Mouse (Mus musculus): Measurements from ENCODE around the gene Mog.

The Mog gene

DNA sequence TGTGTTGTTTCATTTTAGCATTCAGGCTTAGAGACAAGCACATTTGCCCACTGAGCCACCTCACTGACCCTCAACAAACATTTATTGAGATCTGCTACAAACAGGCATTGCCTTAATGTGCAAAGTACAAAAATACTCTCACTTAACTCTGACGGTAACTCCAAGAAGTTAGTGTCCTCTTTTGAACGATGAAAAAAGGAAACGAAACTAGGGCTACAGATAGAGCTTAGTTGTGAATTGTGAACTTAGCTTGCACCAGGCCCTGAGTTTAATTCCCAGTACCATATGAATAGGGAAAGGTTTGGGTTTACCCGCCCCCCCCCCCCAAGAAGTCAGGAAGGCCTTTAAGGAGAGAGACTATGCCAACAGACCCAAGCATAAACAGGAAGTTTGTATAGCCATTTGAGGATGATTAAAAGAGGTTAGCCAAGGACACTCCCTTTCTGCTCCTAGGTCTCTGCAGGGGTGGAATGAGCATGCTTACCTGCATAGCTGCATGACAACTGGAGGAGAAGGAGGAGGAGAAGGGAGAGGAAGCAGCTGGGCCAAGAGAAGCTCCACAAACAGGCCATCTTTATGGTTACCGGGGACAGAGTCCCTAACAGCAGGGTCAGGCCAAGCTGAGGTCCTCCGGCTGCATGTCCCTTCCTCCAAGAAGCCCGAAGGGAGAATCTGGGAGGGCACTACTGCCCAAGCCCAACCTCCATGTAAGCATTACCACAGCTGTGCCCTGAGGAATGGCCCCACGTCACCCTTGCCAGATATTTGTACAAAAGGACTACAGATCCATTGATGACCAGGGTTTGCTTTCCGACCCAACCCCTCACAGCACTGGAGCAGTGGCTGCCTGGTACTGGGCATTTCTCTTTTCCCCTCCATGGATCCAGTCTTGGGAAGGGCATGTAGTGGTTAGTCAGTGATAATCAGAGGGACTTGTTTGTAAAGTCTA, at the start of gene Mog:
Mog (minus strand) TSS at position 771 of the 949 bp plus-strand sequence.
- DNase-seq (ENCODE audit: low read depth, low spot score) = no peak

DNA sequence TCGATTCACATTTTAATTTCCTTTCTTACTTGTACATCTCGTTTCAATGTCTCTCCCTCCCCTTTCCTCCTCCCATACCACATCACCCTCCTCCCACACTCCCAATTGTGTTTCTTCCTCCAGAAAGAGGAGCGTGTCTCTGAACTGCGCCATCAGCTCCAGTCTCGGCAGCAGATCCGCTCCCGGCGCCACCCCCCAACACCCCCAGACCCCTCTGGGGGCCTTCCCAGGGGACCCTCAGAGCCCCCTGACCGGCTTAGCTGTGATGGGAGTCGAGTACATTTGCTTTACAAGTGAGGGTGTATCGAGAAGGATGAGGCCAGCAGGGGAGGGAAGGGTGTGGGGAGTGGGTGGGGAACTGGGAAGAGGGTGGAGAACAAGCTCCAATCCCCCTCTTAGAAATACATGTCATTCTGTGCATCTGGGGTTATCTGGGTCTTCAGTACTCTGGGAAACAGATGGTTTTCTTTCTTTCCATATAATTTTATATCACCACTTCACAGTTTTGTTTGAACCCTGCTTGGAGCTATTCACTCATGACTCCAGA, 49.6 kb upstream of the Mog start:
- no peak for DNase-seq (ENCODE audit: low read depth, low spot score)

DNA sequence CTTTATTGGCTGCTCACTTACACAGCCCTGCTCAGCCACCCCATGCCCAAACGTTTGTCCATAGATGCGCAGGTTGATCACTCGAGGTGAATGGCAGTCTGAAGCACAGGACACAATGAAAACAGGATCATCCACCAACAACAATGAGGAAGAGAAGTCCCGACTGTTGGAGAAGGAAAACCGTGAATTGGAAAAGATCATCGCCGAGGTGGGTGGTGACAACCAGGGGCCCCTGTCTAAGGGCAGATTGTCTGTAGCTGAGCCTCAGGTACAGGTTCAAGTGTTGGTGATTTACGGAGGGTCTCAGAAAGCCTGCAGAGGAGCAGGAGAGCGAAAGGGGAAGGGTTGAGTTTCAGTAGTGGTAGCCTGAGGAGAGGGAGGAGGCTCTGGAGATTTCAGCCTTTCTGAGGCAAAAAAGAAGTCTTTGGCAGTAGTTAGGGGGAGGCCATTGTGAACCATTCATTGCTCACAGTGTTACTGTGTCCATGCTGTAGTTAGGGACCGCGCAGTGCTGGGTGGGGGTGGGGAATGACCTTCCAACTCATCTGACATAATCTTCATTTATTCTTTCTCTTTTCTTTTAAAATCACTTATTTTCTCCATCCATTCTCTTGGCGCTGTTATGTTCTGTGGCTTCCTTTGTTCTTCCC, 49.0 kb upstream of the Mog start:
- no peak for DNase-seq (ENCODE audit: low read depth, low spot score)

DNA sequence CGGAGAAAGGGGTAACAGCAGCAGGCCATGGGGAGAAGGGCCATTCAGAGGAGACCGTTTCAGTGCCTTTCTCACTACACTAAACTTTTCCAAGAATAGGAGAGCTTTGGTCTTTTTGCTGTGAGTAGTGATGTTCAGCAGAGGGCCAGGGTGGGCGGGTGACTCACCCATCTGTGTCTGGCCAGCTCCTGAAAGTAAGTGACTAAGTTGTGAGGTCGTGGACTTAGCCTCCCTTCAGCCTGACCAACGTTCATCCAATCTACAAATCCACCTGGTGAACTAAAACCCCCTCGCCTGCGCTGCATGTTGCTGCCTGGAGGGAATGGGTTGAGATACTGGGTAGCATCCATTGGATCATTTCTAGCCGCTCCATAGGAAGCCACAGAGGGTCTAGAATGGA, 46.9 kb upstream of the Mog start:
- DNase-seq (ENCODE audit: low read depth, low spot score) = no peak

DNA sequence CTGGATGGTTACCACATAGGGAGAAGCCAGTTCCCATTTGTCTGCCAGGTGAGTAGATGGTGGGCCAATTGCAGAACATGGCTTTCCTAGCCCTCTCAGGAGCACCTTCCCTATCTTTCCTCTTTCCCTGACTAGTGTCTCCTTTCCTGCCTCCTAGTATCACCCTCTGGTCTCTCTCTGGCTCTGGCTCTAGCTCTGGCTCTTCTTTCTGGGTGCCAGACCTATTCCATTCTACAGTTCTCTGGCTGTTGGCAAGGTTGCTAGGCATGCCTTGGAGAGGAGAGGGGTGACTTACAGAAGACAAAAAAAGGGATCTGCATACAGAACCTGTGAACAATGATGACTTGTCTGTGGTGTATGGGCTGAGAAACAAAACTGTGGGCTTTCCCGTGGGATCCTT, 44.7 kb upstream of the Mog start:
- DNase-seq (ENCODE audit: low read depth, low spot score) = no peak

DNA sequence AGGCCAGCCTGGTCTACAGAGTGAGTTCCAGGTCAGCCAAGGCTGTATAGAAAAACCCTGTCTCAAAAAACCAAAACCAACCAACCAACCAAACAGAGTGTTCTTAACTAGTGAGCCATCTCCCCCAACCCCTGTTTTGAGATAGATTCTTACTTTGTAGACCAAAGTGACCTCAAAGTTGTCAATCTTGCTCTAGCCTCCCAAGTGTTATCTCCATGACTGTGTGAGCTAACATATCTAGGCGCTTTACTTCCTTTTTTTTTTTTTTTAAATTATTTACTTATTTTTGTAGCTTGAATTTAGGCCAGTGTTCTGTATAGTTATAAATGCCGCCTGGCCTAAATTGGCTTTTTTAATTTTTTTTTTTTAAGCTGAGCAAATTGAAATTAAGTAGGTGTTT, 42.8 kb upstream of the Mog start:
- DNase-seq (ENCODE audit: low read depth, low spot score) = no peak

DNA sequence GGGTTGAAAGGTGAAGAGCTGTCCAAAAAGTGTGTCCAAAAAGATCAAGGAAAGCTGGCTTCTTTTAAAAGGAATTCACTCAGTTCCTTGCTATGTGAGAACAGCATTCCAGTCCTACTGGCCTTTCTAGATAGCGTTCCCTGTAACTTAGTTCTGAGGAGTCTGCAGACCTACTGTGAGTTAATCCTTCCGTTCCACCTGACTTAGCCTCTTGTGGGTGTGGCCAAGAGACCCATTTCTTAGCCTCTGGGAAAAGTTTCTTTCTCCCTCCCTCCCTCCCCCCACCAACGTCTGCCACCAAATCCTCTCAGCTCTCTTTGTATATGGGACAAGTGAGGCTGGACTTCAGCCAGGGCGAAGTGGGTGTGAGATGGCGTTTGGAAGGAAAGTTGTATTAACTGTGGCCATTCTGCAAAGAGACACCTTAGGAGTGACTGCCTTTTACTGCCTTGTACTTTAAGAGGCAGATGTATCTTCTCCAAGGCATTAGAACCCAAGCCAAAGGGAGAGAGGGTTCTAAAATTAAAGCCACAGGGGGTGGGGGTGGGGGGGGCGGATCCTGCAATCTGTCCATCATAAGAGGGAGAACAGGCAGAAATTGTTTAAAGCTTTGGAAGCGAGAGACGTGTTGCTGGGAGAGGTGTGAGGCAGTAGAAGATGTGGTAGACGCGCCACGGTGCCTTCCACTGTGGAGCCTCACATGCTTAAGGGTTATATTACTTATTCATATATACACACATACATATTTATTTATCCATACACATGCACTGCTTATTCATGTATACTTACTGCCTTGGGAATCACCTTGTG, 40.7 kb upstream of the Mog start:
- no peak for DNase-seq (ENCODE audit: low read depth, low spot score)

- DNase-seq (ENCODE audit: low read depth, low spot score) = no peak
Measured at GRCm38 (mm10) chr17:37063063-37063462, 39.9 kb upstream of the Mog start.

GRCm38 (mm10) chr17:37062101-37062641, 39.0 kb upstream of the Mog start:
- no peak for DNase-seq (ENCODE audit: low read depth, low spot score)

DNA sequence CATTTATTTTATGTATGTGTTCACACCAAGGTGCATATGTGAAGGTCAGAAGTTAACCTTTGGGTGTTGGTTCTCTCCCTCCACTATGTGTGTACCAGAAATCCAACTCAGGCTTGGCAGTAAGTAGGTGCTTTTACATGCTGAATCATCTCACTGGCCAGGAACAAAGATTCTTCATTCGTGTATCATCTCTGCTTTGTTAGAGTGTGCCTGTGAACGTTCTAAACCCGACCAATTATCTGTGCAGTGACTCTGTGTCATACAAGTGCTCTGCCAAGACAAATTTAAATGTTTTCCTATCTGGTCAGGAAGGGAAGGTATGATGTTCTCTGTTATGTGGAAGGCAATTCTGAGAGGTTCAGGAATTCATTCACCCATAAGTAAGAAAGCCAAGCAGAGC, 38.2 kb upstream of the Mog start:
- DNase-seq (ENCODE audit: low read depth, low spot score) = no peak

GRCm38 (mm10) chr17:37056957-37057356, 33.8 kb upstream of the Mog start:
- no peak for DNase-seq (ENCODE audit: low read depth, low spot score)

DNA sequence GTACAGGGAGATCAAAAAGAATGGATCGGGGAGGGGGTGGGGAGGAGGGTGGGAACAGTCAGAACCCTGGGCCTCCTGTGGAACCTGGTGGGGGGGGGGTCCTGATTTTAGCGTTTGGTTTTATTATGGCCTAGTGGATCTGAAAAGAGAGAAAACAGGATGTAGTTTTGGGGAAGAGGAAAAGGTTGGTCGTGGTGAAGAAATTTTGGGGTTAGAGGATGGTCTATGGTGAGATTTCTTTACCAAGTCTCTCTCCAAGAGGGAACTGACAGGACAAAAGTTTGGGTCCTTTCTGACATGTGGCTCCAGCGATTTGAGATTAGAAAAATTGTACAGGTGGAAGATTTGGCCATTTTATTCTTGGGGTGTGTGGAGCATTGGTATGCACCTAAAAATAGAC, 28.5 kb upstream of the Mog start:
- DNase-seq (ENCODE audit: low read depth, low spot score) = no peak

DNA sequence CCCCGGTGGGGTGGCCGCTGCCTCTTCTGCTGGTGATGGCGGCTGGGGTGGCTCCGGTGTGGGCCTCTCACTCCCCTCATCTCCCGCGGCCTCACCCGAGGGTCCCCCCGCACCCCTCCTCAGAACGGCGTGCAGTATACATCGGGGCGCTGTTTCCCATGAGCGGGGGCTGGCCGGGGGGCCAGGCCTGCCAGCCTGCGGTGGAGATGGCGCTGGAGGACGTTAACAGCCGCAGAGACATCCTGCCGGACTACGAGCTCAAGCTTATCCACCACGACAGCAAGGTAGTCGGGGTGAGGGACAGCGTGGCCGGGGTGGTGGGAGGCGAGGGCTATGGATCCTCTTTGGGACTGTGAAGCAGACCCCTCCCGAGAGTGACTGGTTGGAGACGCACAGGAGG, 27.7 kb upstream of the Mog start:
- DNase-seq (ENCODE audit: low read depth, low spot score) = peak; percentile 7

DNA sequence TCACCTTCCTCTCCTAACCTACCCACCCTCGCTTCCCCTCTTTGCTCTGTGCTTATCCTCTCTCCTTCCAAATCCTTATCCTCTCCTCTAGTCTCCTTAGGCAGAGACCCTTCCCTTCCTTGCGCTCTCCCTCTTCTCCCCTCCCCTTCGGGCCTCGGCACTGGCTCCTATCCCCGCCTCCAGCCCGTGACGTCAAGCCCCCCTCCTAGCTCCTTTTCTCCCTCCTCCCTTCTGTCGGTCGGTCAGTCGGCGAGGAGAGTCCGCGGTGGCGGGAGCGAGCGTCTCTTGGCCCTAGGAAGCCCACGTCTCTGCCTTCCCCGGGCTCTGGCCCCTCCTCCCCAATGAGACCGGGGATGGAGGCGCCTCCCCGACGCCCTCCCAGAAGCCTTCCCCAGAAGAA, 27.2 kb upstream of the Mog start:
- DNase-seq (ENCODE audit: low read depth, low spot score) = peak; percentile 35

DNA sequence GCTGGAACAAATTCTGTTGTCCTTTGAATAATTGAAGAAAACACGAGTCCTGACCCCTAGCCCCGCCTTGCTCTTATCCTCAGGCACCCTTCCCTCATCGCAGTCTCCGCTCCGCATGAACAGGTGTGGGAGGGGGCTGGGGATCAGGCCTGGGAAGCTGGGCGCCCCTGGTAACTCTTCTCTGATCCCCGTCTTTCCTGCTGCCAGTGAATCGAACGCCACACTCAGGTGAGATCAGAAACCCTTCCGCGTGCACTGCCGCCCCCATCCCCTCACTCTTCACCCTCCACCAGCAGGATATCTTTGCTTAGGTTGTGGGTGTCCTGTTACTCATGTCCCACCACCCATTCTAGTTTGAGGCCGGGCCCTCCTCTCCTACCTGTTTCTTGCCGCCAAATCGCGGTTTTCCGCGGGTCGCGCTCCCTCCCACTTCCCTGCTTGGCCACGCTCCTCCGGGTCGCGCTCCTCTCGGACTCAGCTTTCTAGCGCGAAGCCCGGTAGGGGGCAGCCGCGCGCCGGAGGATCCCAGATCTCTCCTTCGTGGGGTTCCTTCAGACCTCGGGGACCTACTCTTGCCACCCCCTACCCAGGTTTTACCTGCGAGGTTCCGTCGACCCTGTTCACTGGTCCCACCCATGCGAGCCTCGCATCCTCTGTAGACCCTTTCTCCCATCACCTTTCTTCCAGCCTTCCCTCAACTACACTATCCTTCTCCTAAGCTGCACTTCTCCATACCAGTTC, 26.5 kb upstream of the Mog start:
- peak; percentile 49 for DNase-seq (ENCODE audit: low read depth, low spot score)

- DNase-seq (ENCODE audit: low read depth, low spot score) = no peak
Measured at GRCm38 (mm10) chr17:37048383-37048782, 25.2 kb upstream of the Mog start.

GRCm38 (mm10) chr17:37047981-37048380, 24.8 kb upstream of the Mog start:
- DNase-seq (ENCODE audit: low read depth, low spot score) = peak; percentile 58

- DNase-seq (ENCODE audit: low read depth, low spot score) = peak; percentile 10
Measured at GRCm38 (mm10) chr17:37047332-37047976, 24.3 kb upstream of the Mog start.

GRCm38 (mm10) chr17:37046312-37047112, 23.3 kb upstream of the Mog start:
- peak; percentile 72 for DNase-seq (ENCODE audit: low read depth, low spot score)

Data from CD4-positive helper T cell, adult 2 months (primary cell).